Mouse (Mus musculus) forebrain, embryonic 14.5 days (tissue): Measurements from ENCODE around the gene Syne1. TPM values are rescaled to one million over a fixed set of nuclear protein-coding genes. Genes with fewer than 3 reads are reported as not detected.
A peak's percentile ranks its signal among the peaks of the same experiment; 100 is the strongest.

ENCODE experiments used
- ATAC-seq: fragments of 200-750 bp; cut with Nextera tagmentation; 2 replicates; pipeline ENCODE4 v1.8.0; 2017; ENCODE audit warnings: mild to moderate bottlenecking, moderate library complexity
- DNase-seq: peaks from one replicate; pipeline ENCODE4 v3.0.0-alpha.2; 2015; ENCODE audit warnings: low spot score
- H3K27ac ChIP-seq: fragments of 300-500 bp; sonication (generic); 2 replicates; pipeline ENCODE4 v1.5.1; 2014; ENCODE audit warnings: low read depth, mild to moderate bottlenecking, control low read depth, low read length, moderate library complexity
- H3K27me3 ChIP-seq: fragments of 300-500 bp; sonication (generic); replicated peaks from 2 replicates; pipeline ENCODE4 v1.6.1; 2014; ENCODE audit warnings: low read length, control low read depth, mixed read lengths; ENCODE audit not compliant: control insufficient read depth, insufficient read depth
- H3K36me3 ChIP-seq: fragments of 300-500 bp; sonication (generic); 2 replicates; pipeline ENCODE4 v1.6.1; 2014; ENCODE audit warnings: low read length, control low read depth; ENCODE audit not compliant: control insufficient read depth, insufficient read depth
- H3K4me1 ChIP-seq: fragments of 300-500 bp; sonication (generic); 2 replicates; pipeline ENCODE4 v1.6.1; 2014; ENCODE audit warnings: antibody characterized with exemption, low read length, control low read depth; ENCODE audit not compliant: control insufficient read depth, insufficient read depth
- H3K4me2 ChIP-seq: fragments of 300-500 bp; sonication (generic); 2 replicates; pipeline ENCODE4 v1.6.1; 2014; ENCODE audit warnings: mild to moderate bottlenecking, control low read depth, low read length
- H3K4me3 ChIP-seq: fragments of 300-500 bp; sonication (generic); 2 replicates; pipeline ENCODE4 v1.5.1; 2014; ENCODE audit warnings: low read depth, low read length, control low read depth
- H3K9ac ChIP-seq: fragments of 300-500 bp; sonication (generic); 2 replicates; pipeline ENCODE4 v1.6.1; 2014; ENCODE audit warnings: mild to moderate bottlenecking, low read length, control low read depth, moderate library complexity
- H3K9me3 ChIP-seq: fragments of 300-500 bp; sonication (generic); replicated peaks from 2 replicates; pipeline ENCODE4 v1.6.1; 2016; ENCODE audit warnings: low read length, control low read depth, mixed read lengths; ENCODE audit not compliant: control insufficient read depth
- WGBS: fragments of 180-500 bp; shearing (Covaris S2); extraction: QIAGEN DNeasy Blood & Tissue Kit; methylation state at CpG from one replicate; pipeline ENCODE4 v1.1.7; 2014; 5-methylcytosine and 5-hydroxymethylcytosine counted together
- polyA plus RNA-seq: library from polyadenylated mRNA; unstranded; fragments of >200 nt; fragmentation: Nextera tagmentation; extraction: Ambion mirVana; gene quantifications from 2 replicates; pipeline ENCODE4 v1.2.1, GENCODE M21; 2014

The Syne1 gene
- polyA plus RNA-seq, 1 experiment from 2014 or later, result 3.4 TPM

GRCm38 (mm10) chr10:5480552-5481550 is 70.4 kb downstream of the Syne1 start:
- no peak overlapping the region for H3K4me3 ChIP-seq
- no peaks in the 10 kb centered on the region for H3K4me1 ChIP-seq
- no peak overlapping the region for H3K27ac ChIP-seq
- no peaks in the 10 kb centered on the region for H3K9me3 ChIP-seq
- H3K9ac ChIP-seq, result no peak overlapping the region
- WGBS, result 82% methylated on average over 9 of the region's 9 CpGs
- H3K27me3 ChIP-seq, result no peaks in the 10 kb centered on the region
- no peak overlapping the region for H3K4me2 ChIP-seq
- ATAC-seq (no peak), DNase-seq (no peak)
- no peaks in the 10 kb centered on the region for H3K36me3 ChIP-seq

- DNase-seq, result peak; percentile 62
- WGBS, result 64% methylated on average over 6 of the region's 6 CpGs
- no peak overlapping the region for H3K9ac ChIP-seq
- no peaks in the 10 kb centered on the region for H3K27me3 ChIP-seq
- H3K4me3 ChIP-seq, result no peak overlapping the region
- no peaks in the 10 kb centered on the region for H3K36me3 ChIP-seq
- no peaks in the 10 kb centered on the region for H3K9me3 ChIP-seq
- no peak overlapping the region for H3K27ac ChIP-seq
- H3K4me1 ChIP-seq, result no peaks in the 10 kb centered on the region
- H3K4me2 ChIP-seq, result no peak overlapping the region
- ATAC-seq, result peak; percentile 62
These were observed 71.2 kb downstream of the Syne1 start for GRCm38 (mm10) chr10:5480097-5480496.

GRCm38 (mm10) chr10:5468638-5469037 is 82.6 kb downstream of the Syne1 start:
- DNase-seq, result no peak
- H3K36me3 ChIP-seq, result no peaks in the 10 kb centered on the region
- H3K27me3 ChIP-seq, result no peaks in the 10 kb centered on the region
- H3K27ac ChIP-seq, result no peak overlapping the region
- no peak overlapping the region for H3K9ac ChIP-seq
- no peak overlapping the region for H3K4me3 ChIP-seq
- no peak for ATAC-seq
- H3K9me3 ChIP-seq, result no peaks in the 10 kb centered on the region
- no peak overlapping the region for H3K4me2 ChIP-seq
- 91% methylated on average over 2 of the region's 2 CpGs for WGBS
- H3K4me1 ChIP-seq, result no peaks in the 10 kb centered on the region

- Histone ChIP-seq H3K27me3 (no peaks in the 10 kb centered on the region), H3K4me3 (no peak overlapping the region), H3K4me1 (no peaks in the 10 kb centered on the region), H3K36me3 (no peaks in the 10 kb centered on the region), H3K9ac (no peak overlapping the region), H3K4me2 (no peak overlapping the region), H3K27ac (no peak overlapping the region), H3K9me3 (no peaks in the 10 kb centered on the region)
- no peak for DNase-seq
- ATAC-seq, result no peak
These were observed 97.5 kb downstream of the Syne1 start for GRCm38 (mm10) chr10:5453830-5454229.

GRCm38 (mm10) chr10:5449944-5450343 is 101.3 kb downstream of the Syne1 start:
- no peaks in the 10 kb centered on the region for H3K4me1 ChIP-seq
- H3K36me3 ChIP-seq, result no peaks in the 10 kb centered on the region
- no peaks in the 10 kb centered on the region for H3K27me3 ChIP-seq
- no peak overlapping the region for H3K4me3 ChIP-seq
- no peak for DNase-seq
- no peak overlapping the region for H3K4me2 ChIP-seq
- no peaks in the 10 kb centered on the region for H3K9me3 ChIP-seq
- no peak overlapping the region for H3K27ac ChIP-seq
- ATAC-seq, result no peak
- no peak overlapping the region for H3K9ac ChIP-seq
- WGBS, result 92% methylated on average over 2 of the region's 2 CpGs

GRCm38 (mm10) chr10:5447950-5448716 is 103.1 kb downstream of the Syne1 start:
- Histone ChIP-seq H3K27me3 (no peaks in the 10 kb centered on the region), H3K9me3 (no peaks in the 10 kb centered on the region), H3K36me3 (no peaks in the 10 kb centered on the region), H3K9ac (no peak overlapping the region), H3K4me2 (no peak overlapping the region), H3K4me1 (no peaks in the 10 kb centered on the region), H3K27ac (no peak overlapping the region), H3K4me3 (no peak overlapping the region)
- no peak for DNase-seq
- WGBS, result 79% methylated on average over 4 of the region's 4 CpGs
- ATAC-seq, result no peak

GRCm38 (mm10) chr10:5445313-5445712 is 106.0 kb downstream of the Syne1 start:
- no peak for ATAC-seq
- Histone ChIP-seq H3K36me3 (no peaks in the 10 kb centered on the region), H3K27me3 (no peaks in the 10 kb centered on the region), H3K27ac (no peak overlapping the region), H3K9ac (no peak overlapping the region), H3K4me2 (no peak overlapping the region), H3K4me3 (no peak overlapping the region), H3K9me3 (no peaks in the 10 kb centered on the region), H3K4me1 (no peaks in the 10 kb centered on the region)
- 81% methylated on average over 3 of the region's 3 CpGs for WGBS
- DNase-seq, result no peak

- no peaks in the 10 kb centered on the region for H3K36me3 ChIP-seq
- H3K9me3 ChIP-seq, result no peaks in the 10 kb centered on the region
- no peaks in the 10 kb centered on the region for H3K4me1 ChIP-seq
- no peak overlapping the region for H3K4me3 ChIP-seq
- no peak overlapping the region for H3K9ac ChIP-seq
- H3K27me3 ChIP-seq, result no peaks in the 10 kb centered on the region
- 93% methylated on average over 2 of the region's 2 CpGs for WGBS
- ATAC-seq (no peak), DNase-seq (no peak)
- no peak overlapping the region for H3K27ac ChIP-seq
- H3K4me2 ChIP-seq, result no peak overlapping the region
These were observed 108.3 kb downstream of the Syne1 start for GRCm38 (mm10) chr10:5443020-5443419.
